ENCODE assay signal across 25 mouse cellular contexts in genomic region chr1:69667456-69667855, GRCm38 (mm10). TPM values are rescaled to one million over a fixed set of nuclear protein-coding genes. Genes with fewer than 3 reads are reported as not detected.
DNase-seq lines count a peak whose midpoint lies in the region; ATAC-seq and TF ChIP-seq lines count a peak whose summit lies in the region.
"Had no signal": no experiment of that assay in that cellular context is flagged by ENCODE, and none has a peak within 500 bp of the region (broad histone marks: within the 10 kb centered on the region; RNA-seq: fewer than 3 reads in every experiment).

No protein-coding gene starts in this region.

- H3K27ac ChIP-seq in liver, embryonic 11.5 days (ENCODE audit: low read depth, low read length), result no peak overlapping the region
- H3K27ac ChIP-seq in liver, postnatal 0 days (ENCODE audit: low read depth), result no peak overlapping the region
- H3K27ac ChIP-seq in MEL (ENCODE audit: control insufficient read depth, low read depth, low read length), result no peak overlapping the region
- H3K27ac ChIP-seq: embryonic facial prominence, embryonic 12.5 days; embryonic facial prominence, embryonic 15.5 days; gastrocnemius, adult 2 months; heart, embryonic 15.5 days; hindbrain, embryonic 10.5 days; hindbrain, embryonic 13.5 days had no signal

- DNase-seq in liver, embryonic 11.5 days (ENCODE audit: low spot score), result no peak
- DNase-seq in liver, postnatal 0 days, result no peak
- DNase-seq in MEL (ENCODE audit: low read depth, low spot score), result peak; percentile 27
- no peak for DNase-seq in thymus, postnatal 36 days
- no peak for DNase-seq in left cerebral cortex, postnatal 10 days (ENCODE audit: extremely low spot score in 1 of 2, low spot score in 2 of 2)
- DNase-seq: adrenal gland, adult 8-10 months; adrenal gland, postnatal 25 days; cerebellum, adult 11-12 months; cerebellum, adult 8-10 months; cerebellum, postnatal 10 days; forebrain, postnatal 0 days; gastrocnemius, adult 2 months; gastrocnemius, postnatal 14 days; heart, postnatal 10 days; heart, postnatal 36 days had no signal

- H3K9me3 ChIP-seq in liver, embryonic 11.5 days (ENCODE audit: control insufficient read depth, low read length), result no peaks in the 10 kb centered on the region
- no peaks in the 10 kb centered on the region for H3K9me3 ChIP-seq in liver, postnatal 0 days (ENCODE audit: low read length)
- H3K9me3 ChIP-seq in MEL (replicated peaks; ENCODE audit: insufficient read depth, low read length), result no peaks in the 10 kb centered on the region
- H3K9me3 ChIP-seq: embryonic facial prominence, embryonic 12.5 days; embryonic facial prominence, embryonic 15.5 days; heart, embryonic 12.5 days; heart, embryonic 15.5 days; hindbrain, embryonic 10.5 days; hindbrain, embryonic 13.5 days had no signal

- no peaks in the 10 kb centered on the region for H3K27me3 ChIP-seq in liver, embryonic 11.5 days (replicated peaks; ENCODE audit: control insufficient read depth, insufficient read depth, low read length)
- no peaks in the 10 kb centered on the region for H3K27me3 ChIP-seq in liver, postnatal 0 days (ENCODE audit: insufficient read depth, low read length)
- no peaks in the 10 kb centered on the region for H3K27me3 ChIP-seq in MEL (ENCODE audit: control insufficient read depth in 1 of 2, insufficient read depth in 2 of 2, low read length in 2 of 2)
- H3K27me3 ChIP-seq: embryonic facial prominence, embryonic 12.5 days; embryonic facial prominence, embryonic 15.5 days; heart, embryonic 12.5 days; heart, embryonic 15.5 days; hindbrain, embryonic 13.5 days had no signal

- H3K4me1 ChIP-seq in liver, embryonic 11.5 days (replicated peaks; ENCODE audit: control insufficient read depth, insufficient read depth, low read length), result peaks cover 11% of the 10 kb centered on the region
- H3K4me1 ChIP-seq in liver, postnatal 0 days (ENCODE audit: insufficient read depth), result no peaks in the 10 kb centered on the region
- peaks cover 6 to 8% of the 10 kb centered on the region in 2 experiments; a peak in 3 of 4 replicates for H3K4me1 ChIP-seq in MEL (ENCODE audit: control insufficient read depth in 1 of 2, insufficient read depth in 2 of 2, low read length in 2 of 2)
- H3K4me1 ChIP-seq: embryonic facial prominence, embryonic 12.5 days; embryonic facial prominence, embryonic 15.5 days; hindbrain, embryonic 10.5 days; hindbrain, embryonic 13.5 days had no signal

- TF ChIP-seq RAD21 in MEL (IDR thresholded peaks at IDR 0.05; ENCODE audit: low read depth, low read length), result no peak

- H3K4me2 ChIP-seq in liver, embryonic 11.5 days, result peak overlapping the region; percentile 34
- H3K4me2 ChIP-seq in liver, postnatal 0 days (ENCODE audit: low read depth, low read length), result no peak overlapping the region
- H3K4me2 ChIP-seq: embryonic facial prominence, embryonic 12.5 days; embryonic facial prominence, embryonic 15.5 days; heart, embryonic 12.5 days; heart, embryonic 15.5 days; hindbrain, embryonic 13.5 days had no signal

- 27% methylated on average over 5 of the region's 5 CpGs for WGBS in liver, embryonic 11.5 days
- 37% methylated on average over 5 of the region's 5 CpGs for WGBS in liver, postnatal 0 days (ENCODE audit: insufficient replicate concordance)

- H3K4me3 ChIP-seq in liver, embryonic 11.5 days (ENCODE audit: low read depth, low read length), result no peak overlapping the region
- no peak overlapping the region for H3K4me3 ChIP-seq in liver, postnatal 0 days (ENCODE audit: low read depth, low read length)
- H3K4me3 ChIP-seq in MEL (ENCODE audit: control insufficient read depth in 1 of 2, insufficient read depth in 1 of 2, low read depth in 2 of 2, low read length in 2 of 2), result no peak overlapping the region
- H3K4me3 ChIP-seq: embryonic facial prominence, embryonic 12.5 days; embryonic facial prominence, embryonic 15.5 days; gastrocnemius, adult 2 months; heart, embryonic 12.5 days; heart, embryonic 15.5 days; hindbrain, embryonic 10.5 days; hindbrain, embryonic 13.5 days had no signal

- ATAC-seq in liver, embryonic 11.5 days (replicated peaks; ENCODE audit: low FRiP score), result no peak
- no peak for ATAC-seq in liver, postnatal 0 days
- peak; percentile 33 for ATAC-seq in inflammation-experienced regulatory T-cells, adult 6 months
- ATAC-seq: activated CD4-positive, CD25-positive, alpha-beta regulatory T cell, adult 4 months; forebrain, embryonic 14.5 days; forebrain, postnatal 0 days; hindbrain, embryonic 16.5 days had no signal

- no peaks in the 10 kb centered on the region for H3K36me3 ChIP-seq in liver, embryonic 11.5 days (ENCODE audit: control insufficient read depth, insufficient read depth, low read length)
- H3K36me3 ChIP-seq in liver, postnatal 0 days (replicated peaks; ENCODE audit: insufficient read depth, low read length), result no peaks in the 10 kb centered on the region
- peaks cover 0 to 19% of the 10 kb centered on the region in 2 experiments; a peak in 2 of 4 replicates for H3K36me3 ChIP-seq in MEL (ENCODE audit: control insufficient read depth in 1 of 2, insufficient read depth in 2 of 2, low read length in 2 of 2)
- H3K36me3 ChIP-seq: embryonic facial prominence, embryonic 12.5 days; embryonic facial prominence, embryonic 15.5 days; heart, embryonic 12.5 days; heart, embryonic 15.5 days; hindbrain, embryonic 10.5 days; hindbrain, embryonic 13.5 days had no signal

- no peak for TF ChIP-seq POLR2A in MEL (IDR thresholded peaks at IDR 0.05; ENCODE audit: control insufficient read depth in 1 of 2, insufficient read depth in 1 of 2, low read depth in 1 of 2, low read length in 2 of 2, poor library complexity in 1 of 2)

- intact Hi-C loops in left cerebral cortex, postnatal 10 days (cut with DNase I), result no loop called here

- no peak for TF ChIP-seq EP300 in liver, postnatal 0 days (IDR thresholded peaks at IDR 0.05; ENCODE audit: low read depth)
- peak; percentile 41 to 46; a peak in 2 of 4 replicates for TF ChIP-seq EP300 in MEL (IDR thresholded peaks at IDR 0.05; ENCODE audit: low read depth in 1 of 2, low read length in 2 of 2)

- no peak overlapping the region for H3K9ac ChIP-seq in liver, embryonic 11.5 days (ENCODE audit: low read depth, low read length)
- H3K9ac ChIP-seq in liver, postnatal 0 days (replicated peaks), result no peak overlapping the region
- no peak overlapping the region for H3K9ac ChIP-seq in MEL (ENCODE audit: control insufficient read depth, low read depth, low read length, poor library complexity, severe bottlenecking)
- H3K9ac ChIP-seq: embryonic facial prominence, embryonic 12.5 days; embryonic facial prominence, embryonic 15.5 days; forebrain, postnatal 0 days; heart, embryonic 12.5 days; heart, embryonic 15.5 days; hindbrain, embryonic 13.5 days had no signal

- H3K79me2 ChIP-seq in MEL (ENCODE audit: control insufficient read depth, insufficient read depth, low read length, poor library complexity), result peaks cover 2% of the 10 kb centered on the region; the same call in 1 of the 2 replicates

- no peak for TF ChIP-seq CTCF in liver, postnatal 0 days (IDR thresholded peaks at IDR 0.05; ENCODE audit: low read depth)
- no peak for TF ChIP-seq CTCF in MEL (IDR thresholded peaks at IDR 0.05 in 2 of 3, conservative IDR thresholded peaks at IDR 0.05 in 1 of 3; ENCODE audit: control insufficient read depth in 1 of 3, insufficient read depth in 1 of 3, low read depth in 2 of 3, low read length in 3 of 3, poor library complexity in 1 of 3, severe bottlenecking in 1 of 3)

TF ChIP-seq in MEL, 35 proteins besides CTCF, POLR2A, EP300 and RAD21:
- TF ChIP-seq SMC3 (IDR thresholded peaks at IDR 0.05; ENCODE audit: low read depth, low read length), result no peak
- 0 out of 2 replicates have a peak, but pooled peaks have one; percentile 14 for TF ChIP-seq ETS1 (IDR thresholded peaks at IDR 0.05; ENCODE audit: low read depth, low read length)
- peak; percentile 87 for TF ChIP-seq ZNF384 (IDR thresholded peaks at IDR 0.05; ENCODE audit: low read depth, low read length)
- TF ChIP-seq TCF12 (IDR thresholded peaks at IDR 0.05; ENCODE audit: low read depth, low read length), result 0 out of 2 replicates have a peak, but pooled peaks have one; percentile 42
- no peak for TF ChIP-seq POLR2AphosphoS2 (IDR thresholded peaks at IDR 0.05; ENCODE audit: low read length)
- TF ChIP-seq ZKSCAN1 (IDR thresholded peaks at IDR 0.05; ENCODE audit: low read depth, low read length), result no peak
- no peak for TF ChIP-seq TBP (IDR thresholded peaks at IDR 0.05; ENCODE audit: low read depth, low read length)
- TF ChIP-seq USF1 (IDR thresholded peaks at IDR 0.05; ENCODE audit: low read depth, low read length), result no peak
- no peak for TF ChIP-seq MYB (IDR thresholded peaks at IDR 0.05; ENCODE audit: low read depth, low read length)
- TF ChIP-seq HCFC1 (IDR thresholded peaks at IDR 0.05; ENCODE audit: low read depth, low read length), result no peak
- TF ChIP-seq GATA1 (IDR thresholded peaks at IDR 0.05; ENCODE audit: low read depth, low read length), result peak; percentile 73
- TF ChIP-seq CHD1 (IDR thresholded peaks at IDR 0.05; ENCODE audit: low read depth, low read length), result no peak
- no peak for TF ChIP-seq MAZ (IDR thresholded peaks at IDR 0.05; ENCODE audit: low read depth, low read length)
- peak; percentile 63; the same call in 1 of the 2 replicates for TF ChIP-seq RCOR1 (IDR thresholded peaks at IDR 0.05; ENCODE audit: low read depth, low read length)
- no peak for TF ChIP-seq MAX (IDR thresholded peaks at IDR 0.05; ENCODE audit: low read length)
- no peak for TF ChIP-seq JUND (IDR thresholded peaks at IDR 0.05; ENCODE audit: low read depth, low read length)
- TF ChIP-seq MEF2A (IDR thresholded peaks at IDR 0.05; ENCODE audit: extremely low read depth, insufficient replicate concordance, low read depth, low read length, poor library complexity, severe bottlenecking), result no peak

RNA-seq across cellular contexts. Expression of gene Ikzf2, which starts 19.6 kb away (rescaled TPM):
- polyA plus RNA-seq in liver, embryonic 11.5 days (2014; fragmentation: Nextera tagmentation; extraction: Ambion mirVana), result 2.8 and 3.5 TPM in 2 replicates
- 0.33 and 0.56 TPM in 2 replicates for polyA plus RNA-seq in liver, postnatal 0 days (2015; fragmentation: Nextera tagmentation; extraction: Ambion mirVana)
- total RNA-seq in MEL (2012; rRNA removed), result 5.6 and 6.4 TPM in 2 replicates
- 1 to 10 TPM in 1 of 2 experiments, not detected in 1; 2.9 TPM for polyA plus RNA-seq in MEL (2012; ENCODE audit: insufficient read depth in 1 of 2, insufficient read length in 2 of 2, low read depth in 1 of 2, low replicate concordance in 2 of 2, missing spikeins in 1 of 2)
- polyA plus RNA-seq in inflammation-experienced regulatory T-cells, adult 6 months (2017; shearing (Covaris generic)), result 100 to 1,000 TPM; 466 to 742 (median 572) TPM
- total RNA-seq in left cerebral cortex, postnatal 10 days (2021), result 1 to 10 TPM; 5.7 to 6.0 TPM

Comparison
In these comparisons a context has a peak if more than half of its experiments do, and no peak if none do; other contexts are left out.
1. RNA of gene Ikzf2, which starts 19.6 kb away (polyA plus RNA-seq): 466 to 742 TPM in inflammation-experienced regulatory T-cells, adult 6 months; 2.9 TPM in MEL, 2.8 to 3.5 TPM in liver, embryonic 11.5 days and 0.33 to 0.56 TPM in liver, postnatal 0 days; every median in the first group is over 10 times any median in the second.